ENCODE assay signal across 19 mouse cellular contexts in the genomic region with DNA sequence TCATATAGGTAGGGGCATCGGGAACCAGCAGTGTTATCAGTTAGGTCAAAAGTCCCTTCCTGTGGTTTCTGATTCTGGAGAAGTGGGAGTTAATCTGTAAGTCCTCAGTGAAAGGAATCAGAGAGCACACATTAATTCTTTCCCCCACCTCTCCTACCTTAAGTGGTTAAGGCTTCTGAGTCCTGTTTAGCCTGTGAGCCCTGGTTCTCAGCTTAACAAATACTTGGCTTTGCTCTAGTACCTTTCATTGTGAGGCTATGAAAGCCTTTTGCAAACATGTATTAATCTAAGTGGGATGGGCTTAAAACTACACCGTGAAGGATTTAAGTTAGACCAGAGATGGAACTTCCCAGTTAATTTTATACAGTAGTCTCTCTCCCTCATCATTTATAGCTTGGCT. TPM values are rescaled to one million over a fixed set of nuclear protein-coding genes. Genes with fewer than 3 reads are reported as not detected.
DNase-seq lines count a peak whose midpoint lies in the region; ATAC-seq and TF ChIP-seq lines count a peak whose summit lies in the region.
"Had no signal": no experiment of that assay in that cellular context is flagged by ENCODE, and none has a peak within 500 bp of the region (broad histone marks: within the 10 kb centered on the region; RNA-seq: fewer than 3 reads in every experiment).

No protein-coding gene starts in this region.

- intact Hi-C loops in heart, postnatal 10 days (cut with DNase I), result no loop called here

- DNase-seq in heart, adult 11 months, result peak; percentile 68
- no peak for DNase-seq in heart, postnatal 10 days
- DNase-seq in lung, postnatal 0 days (ENCODE audit: low spot score), result peak; percentile 63
- no peak for DNase-seq in lung, postnatal 14 days
- DNase-seq: adrenal gland, adult 2 months; adrenal gland, adult 8-10 months; adrenal gland, postnatal 10 days; adrenal gland, postnatal 14 days; adrenal gland, postnatal 25 days; adrenal gland, postnatal 36 days; B cell, adult 2 months; cerebellum, adult 11 months; cerebellum, adult 11-12 months; cerebellum, adult 18-20 months had no signal

- no peaks in the 10 kb centered on the region for H3K9me3 ChIP-seq in lung, postnatal 0 days (ENCODE audit: low read length)
- H3K9me3 ChIP-seq: G1E had no signal

- ATAC-seq in lung, postnatal 0 days, result peak; percentile 73
- ATAC-seq: activated CD4-positive, CD25-positive, alpha-beta regulatory T cell, adult 4 months; CD4-positive, CD25-positive, alpha-beta regulatory T cell, adult 4 months; Patski had no signal

- no peak for TF ChIP-seq CTCF in lung, postnatal 0 days (IDR thresholded peaks at IDR 0.05)

- H3K4me2 ChIP-seq in lung, postnatal 0 days (replicated peaks; ENCODE audit: low read depth, low read length), result no peak overlapping the region

- H3K4me3 ChIP-seq in lung, postnatal 0 days (ENCODE audit: low read depth, low read length), result no peak overlapping the region

- 38% methylated on average over 2 of the region's 2 CpGs for WGBS in lung, postnatal 0 days

- no peaks in the 10 kb centered on the region; the same call in 1 of the 2 replicates for H3K36me3 ChIP-seq in lung, postnatal 0 days (ENCODE audit: insufficient read depth, low read length)

- TF ChIP-seq EP300 in lung, postnatal 0 days (IDR thresholded peaks at IDR 0.05), result no peak

- no peaks in the 10 kb centered on the region for H3K4me1 ChIP-seq in lung, postnatal 0 days (ENCODE audit: insufficient read depth, low read depth, low read length)

- H3K27me3 ChIP-seq in lung, postnatal 0 days (replicated peaks; ENCODE audit: insufficient read depth, low read length), result no peaks in the 10 kb centered on the region
- H3K27me3 ChIP-seq: CH12.LX, Patski had no signal

- no peak overlapping the region for H3K9ac ChIP-seq in lung, postnatal 0 days (replicated peaks; ENCODE audit: low read depth)

- no peak overlapping the region for H3K27ac ChIP-seq in lung, postnatal 0 days (ENCODE audit: low read length)

RNA-seq across cellular contexts. Expression of a gene that starts 35.8 kb away (rescaled TPM):
- 10 to 100 TPM; 75.4 to 92.8 TPM for total RNA-seq in heart, postnatal 10 days (2021)
- 75.1 and 79.3 TPM in 2 replicates for polyA plus RNA-seq in lung, postnatal 0 days (2015; fragmentation: Nextera tagmentation; extraction: Ambion mirVana)

Comparison
In these comparisons a context has a peak if more than half of its experiments do, and no peak if none do; other contexts are left out.
1. DNase-seq: peak in heart, adult 11 months (single experiment) and lung, postnatal 0 days (single experiment); none in heart, postnatal 10 days (0 of 2) and lung, postnatal 14 days (single experiment).